Mouse (Mus musculus) adrenal gland, adult 8-10 months (tissue): ENCODE measurements at regions not wholly inside any gene's neighbourhood (a gene's known extent, or its start where the extent isn't known, plus 50 kb on each side); places are given as distances from the start of the nearest gene placed in this dataset.
"Not testable (repeated sequence)": the region's sequence is repeated elsewhere in the genome, so short reads cannot be mapped to it uniquely, and the experiment has no call there.

ENCODE experiments used
- DNase-seq: peaks from one replicate; pipeline ENCODE4 v3.0.0; 2022

DNA sequence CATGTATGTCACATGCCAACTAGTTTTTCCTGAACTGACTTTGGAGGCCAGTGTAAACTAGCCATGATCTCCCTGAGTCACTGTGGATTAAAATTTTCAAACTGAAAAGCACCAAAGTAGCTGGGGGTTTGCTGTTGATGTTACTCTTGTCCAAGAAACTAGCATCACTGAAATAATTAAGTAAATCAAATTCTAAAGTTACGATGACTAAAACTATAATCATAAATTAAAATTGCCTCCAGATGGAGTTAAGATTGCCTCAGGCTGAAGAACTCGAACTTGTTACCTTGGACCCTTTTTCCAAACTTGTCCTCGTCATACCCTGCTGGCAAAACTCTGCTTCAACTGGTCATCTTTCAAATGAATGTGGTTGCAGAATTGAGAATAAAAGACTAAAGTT lies 93.7 kb upstream of the Ptgfr start:
- no peak for DNase-seq

DNA sequence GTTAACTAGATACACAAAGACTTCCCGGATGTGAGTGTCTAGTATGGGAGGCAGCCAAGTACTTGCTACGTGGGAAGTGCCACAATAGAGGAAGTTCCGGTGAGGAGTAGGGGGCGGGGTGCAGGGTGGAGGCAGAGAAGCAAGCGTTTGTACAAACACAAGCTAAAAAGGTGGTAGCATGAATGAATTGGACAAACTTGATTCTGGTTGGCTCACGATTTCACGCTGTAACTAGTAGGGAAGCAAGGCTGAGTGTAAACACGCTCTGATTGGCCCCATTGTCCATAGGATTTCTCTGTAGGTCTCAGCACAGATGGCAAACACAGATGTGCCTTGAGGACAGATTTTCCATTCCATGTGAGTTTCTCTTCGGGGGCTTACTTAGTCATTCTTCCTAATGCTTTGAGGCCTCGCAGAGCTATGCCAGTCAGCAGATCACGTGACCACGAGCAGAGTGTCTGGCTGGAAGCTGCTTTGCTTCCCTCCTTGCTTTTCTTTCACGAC lies 76.6 kb upstream of the Ptgfr start:
- no peak for DNase-seq

DNA sequence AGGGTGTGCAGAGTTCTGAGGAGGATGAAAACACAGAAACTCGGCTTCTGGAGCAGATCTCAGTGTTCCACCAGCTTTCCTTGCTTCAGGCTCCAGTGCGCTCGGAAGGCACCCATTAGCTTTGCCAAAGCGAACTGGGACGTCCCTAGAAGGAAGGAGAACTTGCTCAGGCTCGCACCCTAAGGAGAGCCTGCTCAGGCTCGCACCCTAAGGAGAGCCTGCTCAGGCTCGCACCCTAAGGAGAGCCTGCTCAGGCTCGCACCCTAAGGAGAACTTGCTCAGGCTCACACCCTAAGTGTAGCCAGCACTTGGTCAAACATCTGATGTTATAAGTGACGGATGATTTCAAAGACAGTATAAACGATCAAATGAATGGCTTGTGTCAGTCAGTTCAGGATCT lies 74.9 kb upstream of the Ptgfr start:
- DNase-seq, result not testable (repeated sequence)

DNA sequence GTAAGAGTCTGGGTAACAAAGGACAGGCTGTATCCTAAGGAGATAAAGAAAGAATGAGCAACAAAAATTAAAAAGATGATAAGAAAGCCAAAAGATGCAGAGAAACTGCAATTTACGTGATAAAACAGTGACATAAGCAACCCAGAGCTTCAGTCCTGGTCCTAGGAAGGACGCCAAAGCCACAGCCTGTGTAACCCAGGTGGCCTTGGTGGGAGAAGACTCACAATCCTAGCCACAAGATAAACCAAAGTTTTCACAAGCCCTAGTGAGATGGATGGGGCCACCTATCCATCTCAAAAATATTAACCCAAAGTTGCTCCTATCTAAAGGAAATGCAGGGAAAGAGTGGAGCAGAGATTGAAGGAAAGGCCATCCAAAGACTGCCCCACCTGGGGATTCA lies 73.4 kb upstream of the Ptgfr start:
- DNase-seq, result no peak

DNA sequence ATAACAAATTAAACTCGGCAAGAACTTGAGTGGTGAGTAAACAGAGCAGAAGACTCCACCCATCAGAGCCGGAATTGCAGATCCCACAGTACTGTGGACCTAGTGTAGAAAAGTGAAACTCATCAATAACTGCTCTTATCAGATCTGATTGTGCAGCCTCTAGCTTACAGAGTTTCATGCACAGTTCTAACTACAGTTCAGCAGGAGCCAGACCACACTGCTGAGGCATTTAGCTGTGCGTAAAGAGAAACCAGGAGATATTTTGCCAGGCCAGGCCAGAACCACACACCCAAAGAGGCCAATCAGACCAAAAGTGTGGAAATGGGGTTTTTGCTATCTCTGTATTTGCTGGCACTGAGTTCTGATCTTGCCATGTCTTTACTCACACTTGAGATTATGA lies 71.9 kb upstream of the Ptgfr start:
- DNase-seq, result no peak

DNA sequence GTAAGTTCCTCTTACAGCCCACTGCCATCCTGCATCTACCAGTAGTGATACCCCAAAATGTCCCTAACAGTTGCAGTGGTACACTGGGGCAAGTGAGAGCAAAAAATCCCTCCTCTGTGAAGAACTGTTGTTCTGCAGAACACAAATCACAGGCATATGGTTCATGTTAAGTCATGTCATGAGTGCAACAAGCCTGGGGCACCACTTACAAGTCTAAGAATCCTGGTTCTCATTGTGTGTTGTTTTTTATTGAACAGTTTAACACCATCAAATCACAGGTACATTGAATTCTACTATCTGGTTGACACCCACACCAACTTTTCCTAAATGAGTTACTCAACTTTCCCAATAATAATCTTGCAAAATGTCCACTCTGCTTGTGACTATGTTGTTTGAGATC lies 71.5 kb upstream of the Ptgfr start:
- no peak for DNase-seq

DNA sequence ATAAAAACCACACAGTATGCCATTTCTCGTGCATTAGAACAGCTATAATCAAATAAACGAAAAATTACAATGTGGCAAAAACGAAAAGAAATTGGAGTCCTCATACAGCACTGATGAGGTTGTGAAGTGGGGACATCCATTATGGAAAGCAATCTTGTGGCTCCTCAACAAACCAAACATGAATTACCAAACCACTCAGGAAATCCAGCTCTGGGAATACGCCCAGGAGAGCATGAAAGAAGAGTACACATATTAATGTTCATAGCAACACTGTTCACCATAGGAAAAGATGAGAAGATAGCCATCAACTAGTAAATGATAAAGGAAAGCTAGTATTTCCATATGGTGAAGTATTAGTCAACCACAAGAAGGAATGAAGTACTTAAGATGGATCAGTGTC lies 68.3 kb upstream of the Ptgfr start:
- DNase-seq, result no peak

DNA sequence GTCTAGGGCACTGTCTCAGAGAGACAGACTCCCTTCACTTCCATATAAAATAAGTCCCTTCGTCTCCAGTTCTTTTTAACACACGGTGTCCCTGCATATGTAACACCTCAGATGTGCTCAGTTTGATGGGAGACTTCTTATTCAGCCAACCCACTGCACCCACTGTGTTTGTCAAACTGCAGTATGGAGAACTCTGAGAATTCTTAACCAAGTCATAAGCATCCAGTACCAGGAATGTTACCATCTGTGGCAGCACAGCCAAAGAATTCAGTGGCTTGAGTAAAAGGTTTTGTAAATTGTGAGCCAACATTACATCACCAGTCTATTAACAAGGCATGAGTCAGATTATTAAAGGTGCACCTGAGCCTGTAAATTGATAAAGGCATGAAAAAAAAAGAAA lies 65.7 kb upstream of the Ptgfr start:
- no peak for DNase-seq

DNA sequence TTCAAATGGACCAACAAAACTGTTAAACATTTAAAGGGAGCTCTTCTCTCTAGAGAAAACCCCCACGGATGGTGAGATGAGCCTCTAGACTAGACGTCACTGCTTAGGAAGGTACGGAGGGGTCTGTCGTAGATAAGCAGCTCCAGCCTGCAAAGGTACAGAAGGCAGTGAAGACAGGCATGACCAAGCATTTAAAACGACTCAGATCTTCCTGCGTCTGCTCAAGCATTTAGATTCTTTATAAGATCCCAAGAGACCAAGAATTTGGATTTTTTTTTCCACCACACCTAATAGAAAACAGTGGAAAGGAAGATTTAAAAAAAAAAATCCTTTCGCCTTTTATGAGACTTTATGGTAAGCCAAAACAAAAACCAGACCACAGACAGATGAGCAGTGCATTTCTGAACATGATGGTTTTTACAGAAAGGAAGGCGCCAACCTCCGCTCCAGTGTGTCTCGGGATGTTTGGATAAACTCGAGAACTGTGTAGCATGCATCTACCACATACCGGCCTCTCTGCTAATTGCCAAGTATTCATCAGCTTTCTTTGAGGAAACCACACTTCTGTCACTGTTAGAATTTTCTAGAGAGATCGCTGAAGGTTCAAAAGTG lies 64.9 kb upstream of the Ptgfr start:
- DNase-seq, result no peak

DNA sequence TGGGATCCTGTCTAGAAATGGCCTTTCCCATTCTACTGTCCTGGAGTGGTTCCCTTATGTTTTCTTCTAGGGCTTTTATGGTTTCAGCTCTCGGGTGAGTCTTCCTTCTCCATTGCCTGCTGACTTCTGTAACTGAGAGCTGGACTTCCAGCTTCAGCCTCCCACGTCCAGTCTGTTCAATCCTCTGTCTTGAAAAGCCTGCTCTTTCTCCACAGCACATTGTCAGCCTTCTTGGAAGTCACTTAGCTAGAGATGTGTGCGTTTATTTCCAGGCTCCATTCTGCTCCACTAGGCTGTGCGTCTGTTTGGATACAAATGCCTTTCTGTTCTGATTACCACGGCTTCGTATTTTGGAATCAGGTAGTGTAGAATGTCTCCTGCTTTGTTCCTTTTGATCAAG lies 62.2 kb upstream of the Ptgfr start:
- no peak for DNase-seq

DNA sequence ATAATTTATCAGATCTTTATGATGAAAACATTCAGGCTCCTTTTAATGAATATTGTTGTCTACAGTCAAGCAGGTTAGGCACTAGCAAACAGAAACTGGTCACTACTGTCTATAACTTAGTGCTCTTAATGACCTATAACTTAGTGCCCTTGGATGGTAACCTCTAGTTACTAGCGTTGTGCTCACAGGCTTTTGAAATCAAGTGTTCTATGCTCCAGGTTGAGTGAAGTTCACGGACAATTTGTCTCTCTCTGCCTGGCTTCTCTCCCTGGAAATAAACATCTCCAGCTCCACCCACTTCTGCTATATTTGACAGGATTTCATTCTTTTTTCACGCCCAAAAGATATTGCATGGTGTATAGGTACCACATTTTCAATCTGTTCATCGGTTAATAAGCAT lies 61.7 kb upstream of the Ptgfr start:
- no peak for DNase-seq

DNA sequence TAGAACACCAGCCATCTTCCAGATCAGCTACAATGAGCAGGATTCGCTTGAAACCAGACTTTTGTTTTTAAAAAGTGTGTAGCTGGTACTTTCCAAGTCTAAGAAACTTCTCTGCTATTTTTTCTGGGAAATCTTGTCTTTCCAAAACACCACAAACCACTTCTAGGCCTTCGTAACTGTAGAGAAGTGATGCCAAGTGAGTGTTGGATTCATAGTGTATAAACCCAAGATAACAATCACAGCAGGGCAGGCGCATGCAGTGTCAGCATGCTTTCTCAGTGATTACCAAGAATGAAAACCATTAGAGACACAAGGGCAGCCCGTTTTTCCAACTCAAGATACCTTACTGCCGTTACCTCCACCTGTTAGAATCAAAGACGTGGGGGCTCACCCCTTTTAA lies 58.9 kb upstream of the Ptgfr start:
- no peak for DNase-seq

DNA sequence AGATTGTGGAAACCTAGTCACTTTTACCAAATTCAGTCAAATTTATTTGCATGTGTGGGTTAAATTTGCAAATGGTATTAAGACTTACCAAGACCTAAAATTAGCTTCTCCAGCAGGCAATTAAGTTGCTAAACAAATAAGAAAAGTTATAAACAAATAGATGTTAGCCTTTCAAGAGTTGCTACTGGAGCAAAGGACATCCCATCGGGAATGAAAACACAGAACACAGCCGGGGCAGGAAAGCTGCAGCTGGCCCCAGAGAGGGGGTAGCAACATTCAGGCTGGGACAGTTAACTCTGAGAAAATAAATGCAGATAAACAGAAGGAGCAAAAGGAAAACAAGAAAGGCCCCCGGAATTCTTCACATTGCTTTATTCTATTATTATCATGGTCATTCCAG lies 57.3 kb upstream of the Ptgfr start:
- DNase-seq, result no peak

DNA sequence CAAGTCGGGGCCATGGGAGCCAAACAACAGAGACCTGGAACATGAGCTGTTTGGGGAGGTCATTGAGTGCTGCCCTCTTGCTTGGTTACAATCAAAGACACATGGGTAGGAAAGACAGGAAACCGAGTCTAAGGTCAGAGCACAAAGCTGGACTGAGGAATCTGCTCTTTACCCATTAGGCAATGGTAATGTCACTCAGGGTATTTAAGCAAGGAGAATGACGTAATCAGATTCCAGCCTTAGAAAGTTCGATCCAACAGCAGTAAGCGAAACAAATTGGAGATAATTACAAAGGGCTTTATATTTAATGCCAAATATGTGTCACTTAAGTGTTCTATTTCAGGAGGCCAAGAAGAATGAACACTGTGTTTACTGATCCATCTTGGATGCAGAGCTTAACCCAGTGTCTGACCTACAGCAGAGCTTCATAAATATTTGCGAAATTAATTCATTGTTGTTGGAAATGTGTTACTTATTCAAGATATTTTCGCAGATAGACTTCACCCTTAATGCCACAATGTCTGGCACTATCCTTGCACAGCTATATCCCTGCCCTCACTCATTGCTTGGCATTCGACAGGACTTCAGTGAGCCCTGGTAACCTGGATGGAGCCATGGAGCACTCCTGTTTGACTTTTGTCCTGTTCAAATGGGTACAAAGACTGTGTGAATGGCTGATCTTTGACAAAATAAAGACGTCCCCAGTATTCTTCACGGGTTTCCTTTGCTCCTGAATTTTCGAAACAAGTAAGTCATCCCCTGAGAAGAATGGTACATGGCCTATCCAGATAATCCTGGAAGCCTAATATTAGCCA lies 56.2 kb upstream of the Ptgfr start:
- DNase-seq, result no peak

DNA sequence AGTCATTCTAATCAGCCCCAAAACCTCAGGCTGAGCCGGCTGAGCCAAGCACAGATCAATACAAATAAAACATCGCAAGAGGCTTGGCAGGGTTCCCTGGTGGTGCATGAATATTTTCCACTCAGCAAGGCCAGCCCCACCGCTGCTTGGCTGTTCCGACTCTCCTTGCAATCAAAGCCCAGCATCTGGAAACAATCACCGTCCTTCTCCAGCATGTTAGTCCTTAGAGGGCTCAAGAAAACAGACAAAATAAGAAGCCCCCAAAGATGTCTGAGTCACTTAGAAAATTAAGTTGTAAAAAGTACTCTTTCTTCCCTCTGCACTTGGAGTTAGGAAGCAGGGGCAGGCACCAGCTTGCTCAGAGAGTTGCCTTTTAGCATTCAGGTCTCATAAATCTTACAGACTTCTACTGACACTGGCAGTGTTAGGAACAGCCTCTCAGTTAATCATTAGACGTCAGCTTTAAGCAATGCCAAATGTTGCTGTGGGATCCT lies 54.4 kb upstream of the Ptgfr start:
- peak; percentile 43 for DNase-seq

DNA sequence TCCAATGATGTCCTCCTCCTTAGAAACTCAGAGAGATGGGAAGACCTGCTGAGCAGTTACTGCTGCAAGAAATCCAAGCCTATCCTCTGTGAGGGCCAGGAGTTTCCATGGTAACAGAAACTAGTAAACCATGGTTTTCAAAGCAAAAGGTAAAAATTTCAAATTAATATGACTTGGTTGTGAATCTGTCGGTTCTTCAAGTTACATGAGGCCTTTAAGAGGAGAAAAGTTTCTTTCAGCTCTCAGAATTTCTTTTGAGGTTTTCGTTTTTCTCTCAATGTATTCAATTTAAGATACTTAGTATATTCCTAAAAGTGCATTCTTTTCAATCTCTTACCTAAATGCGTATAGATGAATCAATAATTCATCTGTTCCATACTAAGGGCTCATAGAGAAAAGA lies 53.9 kb upstream of the Ptgfr start:
- no peak for DNase-seq

DNA sequence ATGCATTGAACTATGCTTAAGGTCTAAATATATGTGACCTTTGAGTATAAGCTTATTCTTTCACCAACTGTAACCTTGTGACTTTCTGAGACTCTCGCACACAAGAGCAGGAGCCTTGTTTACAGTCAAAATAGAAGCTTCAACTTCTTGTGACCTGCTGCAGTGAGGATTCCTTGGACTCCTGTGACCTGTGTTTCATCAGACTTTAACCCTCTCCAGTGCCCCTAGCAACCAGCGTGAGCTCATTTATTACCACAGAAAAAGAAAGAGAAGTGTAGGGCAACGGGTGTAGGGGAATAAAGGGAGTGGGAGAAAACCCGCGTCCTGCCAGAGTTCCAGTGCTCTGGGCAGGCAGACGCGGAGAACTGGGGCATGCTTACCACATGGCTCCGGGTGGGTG lies 52.3 kb upstream of the Ptgfr start:
- DNase-seq, result no peak
